Mouse (Mus musculus) midbrain, postnatal 0 days (tissue): ENCODE data around the gene Camp. TPM values are rescaled to one million over a fixed set of nuclear protein-coding genes. Genes with fewer than 3 reads are reported as not detected.
"Not testable (repeated sequence)": the region's sequence is repeated elsewhere in the genome, so short reads cannot be mapped to it uniquely, and the experiment has no call there.

Source experiments
- ATAC-seq: fragments of 200-750 bp; cut with Nextera tagmentation; 2 replicates; pipeline ENCODE4 v1.8.0; 2017; ENCODE audit warnings: moderate number of reproducible peaks, mild to moderate bottlenecking, moderate TSS enrichment, moderate library complexity; ENCODE audit not compliant: low FRiP score
- DNase-seq: peaks from one replicate; pipeline ENCODE4 v3.0.0-alpha.2; 2015; ENCODE audit warnings: low spot score
- H3K27ac ChIP-seq: fragments of 300-500 bp; sonication (generic); 2 replicates; pipeline ENCODE4 v1.5.1; 2014; ENCODE audit warnings: low read depth, mild to moderate bottlenecking, low read length, mixed read lengths
- H3K27me3 ChIP-seq: fragments of 300-500 bp; sonication (generic); 2 replicates; pipeline ENCODE4 v1.6.1; 2014; ENCODE audit warnings: low read length, control low read depth, mixed read lengths; ENCODE audit not compliant: insufficient read depth
- H3K36me3 ChIP-seq: fragments of 300-500 bp; sonication (generic); 2 replicates; pipeline ENCODE4 v1.6.1; 2014; ENCODE audit warnings: low read length, control low read depth, mixed read lengths; ENCODE audit not compliant: insufficient read depth
- H3K4me1 ChIP-seq: fragments of 300-500 bp; sonication (generic); 2 replicates; pipeline ENCODE4 v1.6.1; 2014; ENCODE audit warnings: mild to moderate bottlenecking, control low read depth, antibody characterized with exemption, low read length, mixed read lengths; ENCODE audit not compliant: insufficient read depth
- H3K4me2 ChIP-seq: fragments of 300-500 bp; sonication (generic); 2 replicates; pipeline ENCODE4 v1.6.1; 2014; ENCODE audit warnings: low read depth, mild to moderate bottlenecking, low read length, mixed read lengths; ENCODE audit not compliant: poor library complexity, severe bottlenecking
- H3K4me3 ChIP-seq: fragments of 300-500 bp; sonication (generic); 2 replicates; pipeline ENCODE4 v1.5.1; 2014; ENCODE audit warnings: low read depth, mild to moderate bottlenecking, low read length, moderate library complexity
- H3K9ac ChIP-seq: fragments of 300-500 bp; sonication (generic); replicated peaks from 2 replicates; pipeline ENCODE4 v1.6.1; 2014; ENCODE audit warnings: mild to moderate bottlenecking, low read length, moderate library complexity, mixed read lengths; ENCODE audit not compliant: poor library complexity, severe bottlenecking
- H3K9me3 ChIP-seq: fragments of 300-500 bp; sonication (generic); 2 replicates; pipeline ENCODE4 v1.6.1; 2016; ENCODE audit warnings: low read length, control low read depth
- CTCF ChIP-seq: IDR thresholded peaks from 2 replicates; pipeline ENCODE4 v1.5.1; 2016; ENCODE audit warnings: antibody characterized with exemption, mild to moderate bottlenecking
- WGBS: fragments of 180-500 bp; shearing (Covaris S2); extraction: QIAGEN DNeasy Blood & Tissue Kit; methylation state at CpG from one replicate; pipeline ENCODE4 v1.1.7; 2014; 5-methylcytosine and 5-hydroxymethylcytosine counted together
- microRNA-seq: library from miRNA; unstranded; fragments of <30 nt; microRNA quantifications from one replicate; pipeline ENCODE4, GENCODE M21; 2016; ENCODE audit warnings: borderline number of aligned reads
- polyA plus RNA-seq: library from polyadenylated mRNA; unstranded; fragments of >200 nt; fragmentation: Nextera tagmentation; extraction: Ambion mirVana; gene quantifications from 2 replicates; pipeline ENCODE4 v1.2.1, GENCODE M21; 2015
- total RNA-seq: library from RNA; depleted of rRNA; stranded (reverse); fragments of >200 nt; gene quantifications from 2 replicates; pipeline ENCODE4 v1.2.3, GENCODE M21; 2014; rRNA removed

The Camp gene
- total and polyA plus RNA-seq, 2 experiments from 2014 or later, result 0.21 TPM; not detected in 1

DNA sequence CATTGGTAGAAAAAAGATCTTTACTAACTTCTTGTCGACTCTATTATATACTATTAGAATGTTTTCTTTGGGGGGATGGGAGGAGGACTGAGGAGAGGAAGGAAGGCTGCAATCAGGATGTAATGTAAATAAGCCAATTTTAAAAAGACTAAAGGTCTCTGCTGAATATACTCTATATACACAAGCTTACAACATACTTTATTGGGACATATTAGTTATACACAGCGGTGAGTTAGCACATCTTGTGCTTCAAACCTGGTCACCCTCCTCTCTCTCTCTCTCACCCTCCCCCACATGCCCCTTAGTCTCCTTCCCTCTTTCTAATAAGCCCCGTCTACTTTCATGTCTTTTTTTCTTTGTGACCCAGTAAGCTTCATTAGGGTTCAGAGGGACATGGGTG, 41.5 kb downstream of the Camp start:
- no peak overlapping the region for H3K9ac ChIP-seq
- no peaks in the 10 kb centered on the region for H3K4me1 ChIP-seq
- 58% methylated on average over 3 of the region's 3 CpGs for WGBS
- H3K9me3 ChIP-seq, result no peaks in the 10 kb centered on the region
- no peak overlapping the region for H3K4me2 ChIP-seq
- no peaks in the 10 kb centered on the region for H3K36me3 ChIP-seq
- no peak overlapping the region for H3K4me3 ChIP-seq
- no peak for TF ChIP-seq CTCF
- no peak for ATAC-seq
- DNase-seq, result no peak
- H3K27me3 ChIP-seq, result no peaks in the 10 kb centered on the region
- H3K27ac ChIP-seq, result no peak overlapping the region

DNA sequence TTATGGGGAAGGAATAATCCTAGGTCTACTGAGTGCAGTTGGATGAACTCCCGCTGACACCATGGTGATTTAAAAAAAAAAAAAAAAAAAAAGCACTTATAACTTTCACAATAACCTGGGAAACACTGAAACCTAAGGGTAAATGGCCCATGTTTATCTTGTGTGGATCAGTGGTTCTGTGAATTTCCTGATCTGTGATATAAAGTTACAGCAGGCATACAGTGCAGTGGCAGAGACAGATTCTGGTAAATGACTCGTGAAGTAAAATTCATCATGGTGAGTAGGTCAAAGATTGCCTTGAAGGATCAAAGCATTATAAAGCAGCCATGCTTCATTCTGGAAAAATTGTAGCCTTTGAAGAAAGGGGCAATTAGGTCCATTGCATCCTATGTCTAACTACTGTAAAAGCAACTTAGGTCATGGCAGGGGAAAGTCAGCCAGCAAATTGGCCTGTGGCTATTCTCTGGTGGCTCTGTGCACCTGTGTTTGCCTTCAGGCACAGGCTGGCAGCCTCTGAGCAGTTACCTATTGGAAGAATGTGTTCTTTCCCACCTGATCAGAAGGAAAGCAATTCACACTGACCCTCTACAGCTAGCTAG, 42.6 kb downstream of the Camp start:
- no peak for ATAC-seq
- no peak overlapping the region for H3K27ac ChIP-seq
- no peak overlapping the region for H3K9ac ChIP-seq
- no peaks in the 10 kb centered on the region for H3K27me3 ChIP-seq
- no peaks in the 10 kb centered on the region for H3K9me3 ChIP-seq
- no peak overlapping the region for H3K4me2 ChIP-seq
- no peaks in the 10 kb centered on the region for H3K4me1 ChIP-seq
- no peak for DNase-seq
- TF ChIP-seq CTCF, result no peak
- 81% methylated on average over 2 of the region's 2 CpGs for WGBS
- H3K36me3 ChIP-seq, result no peaks in the 10 kb centered on the region
- H3K4me3 ChIP-seq, result no peak overlapping the region

DNA sequence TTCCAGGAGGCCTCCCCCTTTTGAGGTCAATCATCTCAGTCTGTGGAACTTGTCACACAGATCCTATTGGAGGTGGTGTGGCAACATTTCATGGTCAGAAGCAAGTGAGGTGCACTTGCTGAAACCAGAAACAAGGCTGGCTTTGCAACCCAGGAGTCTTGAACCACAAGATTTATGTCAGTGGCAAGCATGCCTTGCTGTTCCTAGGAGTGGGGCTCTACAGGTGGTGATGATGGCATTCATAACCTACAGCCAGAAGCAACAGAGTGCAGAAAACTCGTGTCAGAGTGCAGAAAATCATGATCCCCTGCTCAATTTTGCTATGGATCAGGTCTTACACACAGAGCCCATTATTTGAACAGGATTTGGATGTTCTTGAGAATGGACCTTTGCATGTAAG, 43.2 kb downstream of the Camp start:
- Histone ChIP-seq H3K27me3 (no peaks in the 10 kb centered on the region), H3K9ac (no peak overlapping the region), H3K4me2 (no peak overlapping the region), H3K4me1 (no peaks in the 10 kb centered on the region), H3K27ac (no peak overlapping the region), H3K9me3 (no peaks in the 10 kb centered on the region), H3K4me3 (no peak overlapping the region), H3K36me3 (no peaks in the 10 kb centered on the region)
- 42% methylated on average over 1 of the region's 1 CpGs for WGBS
- no peak for TF ChIP-seq CTCF
- DNase-seq (no peak), ATAC-seq (no peak)

DNA sequence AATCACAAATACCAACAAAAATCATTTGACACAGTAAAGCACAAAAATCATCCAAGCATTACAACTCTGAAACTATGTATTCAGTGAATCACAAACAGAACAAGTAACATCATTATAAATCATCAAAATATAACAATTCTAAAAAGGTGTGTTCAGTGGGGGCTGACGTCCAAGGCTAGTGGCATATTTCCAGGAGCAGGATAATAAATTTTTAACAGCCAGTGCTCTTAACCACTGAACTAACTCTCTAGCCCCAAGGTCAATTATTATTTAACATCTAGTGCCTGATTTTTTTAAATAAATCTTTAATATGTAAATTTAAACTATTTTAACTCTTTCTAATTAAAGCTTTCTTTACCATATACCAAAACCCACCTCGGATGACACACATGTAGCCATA, 43.8 kb downstream of the Camp start:
- 82% methylated on average over 2 of the region's 2 CpGs for WGBS
- ATAC-seq, H3K9ac ChIP-seq, H3K4me2 ChIP-seq, H3K4me3 ChIP-seq, DNase-seq, H3K36me3 ChIP-seq, H3K27ac ChIP-seq, H3K27me3 ChIP-seq, H3K4me1 ChIP-seq, H3K9me3 ChIP-seq: not testable (repeated sequence)

DNA sequence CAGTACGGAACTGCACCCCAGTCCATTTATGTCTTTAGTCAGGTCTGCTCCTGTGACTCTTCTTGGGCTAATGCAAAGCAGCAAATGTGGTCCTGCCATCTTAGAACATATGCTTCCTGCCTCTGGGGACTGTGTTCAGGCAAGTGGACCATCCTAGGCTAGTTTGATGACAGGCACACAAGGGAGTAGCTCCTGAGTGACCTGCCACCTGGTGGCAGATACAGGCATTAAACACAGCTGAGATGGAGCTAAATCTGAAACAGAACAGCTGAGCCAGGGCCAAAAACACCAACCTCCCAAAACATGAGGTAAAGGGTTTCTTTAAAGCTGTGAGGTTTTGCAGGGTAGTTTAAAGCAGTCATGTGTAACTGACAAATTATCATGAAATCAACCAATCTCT, 51.4 kb downstream of the Camp start:
- H3K27me3 ChIP-seq, result no peaks in the 10 kb centered on the region
- H3K27ac ChIP-seq, result no peak overlapping the region
- 100% methylated on average over 1 of the region's 1 CpGs for WGBS
- H3K9me3 ChIP-seq, result no peaks in the 10 kb centered on the region
- H3K4me1 ChIP-seq, result no peaks in the 10 kb centered on the region
- ATAC-seq (no peak), DNase-seq (peak; percentile 4)
- TF ChIP-seq CTCF, result peak; percentile 63
- no peak overlapping the region for H3K4me2 ChIP-seq
- H3K9ac ChIP-seq, result no peak overlapping the region
- H3K4me3 ChIP-seq, result no peak overlapping the region
- H3K36me3 ChIP-seq, result no peaks in the 10 kb centered on the region

Small RNA genes within 50 kb of the gene (microRNA-seq; reads per million reads assigned to microRNA genes)
- gene Mir7089, result not detected

Other genes starting within 250 kb of the Camp start
- gene Fbxw24, start 223.6 kb downstream of the Camp start, total RNA-seq, result 0.19 TPM in 1 of 2 replicates, not detected in the other
- gene Fbxw24, start 223.6 kb downstream of the Camp start, polyA plus RNA-seq, result 0.17 TPM in 1 of 2 replicates, not detected in the other
- gene Fbxw25, start 185.0 kb downstream of the Camp start, total RNA-seq, result 0.28 TPM in 1 of 2 replicates, not detected in the other
- gene Fbxw25, start 185.0 kb downstream of the Camp start, polyA plus RNA-seq, result not detected in 2 replicates
- gene Fbxw18, start 146.9 kb downstream of the Camp start, total RNA-seq, result 0.19 and 0.38 TPM in 2 replicates
- gene Fbxw18, start 146.9 kb downstream of the Camp start, polyA plus RNA-seq, result 0.11 TPM in 1 of 2 replicates, not detected in the other
- not detected in 2 replicates for gene Fbxw26, start 103.5 kb downstream of the Camp start, total RNA-seq
- gene Fbxw26, start 103.5 kb downstream of the Camp start, polyA plus RNA-seq, result not detected in 2 replicates
- gene Fbxw27, start 58.9 kb downstream of the Camp start, total RNA-seq, result 0.38 TPM in 1 of 2 replicates, not detected in the other
- 0.26 TPM in 1 of 2 replicates, not detected in the other for gene Fbxw27, start 58.9 kb downstream of the Camp start, polyA plus RNA-seq
- 0.38 TPM in 1 of 2 replicates, not detected in the other for gene Spink8, start 37.3 kb downstream of the Camp start, total RNA-seq
- gene Spink8, start 37.3 kb downstream of the Camp start, polyA plus RNA-seq, result not detected in 2 replicates
- 40.2 and 47.6 TPM in 2 replicates for gene Nme6, start 16.9 kb downstream of the Camp start, total RNA-seq
- 50.6 and 53.7 TPM in 2 replicates for gene Nme6, start 16.9 kb downstream of the Camp start, polyA plus RNA-seq
- 7.5 and 11.8 TPM in 2 replicates for gene Cdc25a, start 26.0 kb upstream of the Camp start, total RNA-seq
- 6.7 and 6.8 TPM in 2 replicates for gene Cdc25a, start 26.0 kb upstream of the Camp start, polyA plus RNA-seq
- gene Map4, start 81.8 kb upstream of the Camp start, total RNA-seq, result 290 and 293 TPM in 2 replicates
- 221 and 225 TPM in 2 replicates for gene Map4, start 81.8 kb upstream of the Camp start, polyA plus RNA-seq